Mouse (Mus musculus) erythroid progenitor cell, adult 5-6 weeks (primary cell): ENCODE results near the gene Slc35e3. TPM values are rescaled to one million over a fixed set of nuclear protein-coding genes. Genes with fewer than 3 reads are reported as not detected.
"Not testable (repeated sequence)": the region's sequence is repeated elsewhere in the genome, so short reads cannot be mapped to it uniquely, and the experiment has no call there.

ENCODE experiments used
- ATAC-seq: replicated peaks from 2 replicates; pipeline ENCODE4 v1.8.0; 2016; ENCODE audit warnings: moderate number of reproducible peaks, mild to moderate bottlenecking, moderate TSS enrichment, inconsistent platforms; ENCODE audit not compliant: poor library complexity, low FRiP score, severe bottlenecking
- total RNA-seq, 2 experiments: library from RNA; stranded (forward) in 1 of 2; stranded (reverse) in 1 of 2; fragments of 150-400 nt in 1 of 2; fragments of 186-747, 209-891 nt in 1 of 2; gene quantifications; 2 replicates each; pipeline versions ENCODE4 v1.2.3 to v1.2.4; 2015 to 2017; ENCODE audit warnings: low replicate concordance in 2 of 2

Gene Slc35e3
- total RNA-seq, 2 experiments from 2014 or later, result not detected

- ATAC-seq, result no peak
Measured at GRCm38 (mm10) chr10:117738140-117738921, 7.8 kb downstream of the Slc35e3 start.

- ATAC-seq, result not testable (repeated sequence)
Measured at GRCm38 (mm10) chr10:117737498-117737897, 8.7 kb downstream of the Slc35e3 start.

DNA sequence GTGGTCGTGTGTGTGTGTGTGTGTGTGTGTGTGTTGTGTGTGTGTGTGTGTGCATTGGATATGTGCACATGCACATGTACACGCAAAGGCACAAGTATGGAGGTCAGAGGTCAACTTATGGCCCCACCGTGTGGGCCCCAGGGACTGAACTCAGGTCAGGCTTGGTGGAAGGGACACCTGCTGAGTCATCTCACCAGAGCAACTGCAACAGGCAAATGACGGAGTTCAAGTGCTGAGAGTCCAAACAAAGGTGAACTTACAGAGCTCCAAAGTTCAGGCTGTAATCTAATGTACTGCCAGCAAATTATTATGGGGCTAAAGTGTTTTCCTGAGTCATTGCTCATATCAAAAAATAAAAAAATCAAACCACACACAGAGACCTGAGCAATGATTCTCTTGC, 9.1 kb downstream of the Slc35e3 start:
- ATAC-seq, result no peak

- no peak for ATAC-seq
Measured at GRCm38 (mm10) chr10:117736573-117736972, 9.6 kb downstream of the Slc35e3 start.

GRCm38 (mm10) chr10:117735396-117735795, 10.8 kb downstream of the Slc35e3 start:
- not testable (repeated sequence) for ATAC-seq

GRCm38 (mm10) chr10:117734104-117734852, 11.9 kb downstream of the Slc35e3 start:
- ATAC-seq, result not testable (repeated sequence)

- ATAC-seq, result not testable (repeated sequence)
Measured at GRCm38 (mm10) chr10:117733626-117734025, 12.5 kb downstream of the Slc35e3 start.

DNA sequence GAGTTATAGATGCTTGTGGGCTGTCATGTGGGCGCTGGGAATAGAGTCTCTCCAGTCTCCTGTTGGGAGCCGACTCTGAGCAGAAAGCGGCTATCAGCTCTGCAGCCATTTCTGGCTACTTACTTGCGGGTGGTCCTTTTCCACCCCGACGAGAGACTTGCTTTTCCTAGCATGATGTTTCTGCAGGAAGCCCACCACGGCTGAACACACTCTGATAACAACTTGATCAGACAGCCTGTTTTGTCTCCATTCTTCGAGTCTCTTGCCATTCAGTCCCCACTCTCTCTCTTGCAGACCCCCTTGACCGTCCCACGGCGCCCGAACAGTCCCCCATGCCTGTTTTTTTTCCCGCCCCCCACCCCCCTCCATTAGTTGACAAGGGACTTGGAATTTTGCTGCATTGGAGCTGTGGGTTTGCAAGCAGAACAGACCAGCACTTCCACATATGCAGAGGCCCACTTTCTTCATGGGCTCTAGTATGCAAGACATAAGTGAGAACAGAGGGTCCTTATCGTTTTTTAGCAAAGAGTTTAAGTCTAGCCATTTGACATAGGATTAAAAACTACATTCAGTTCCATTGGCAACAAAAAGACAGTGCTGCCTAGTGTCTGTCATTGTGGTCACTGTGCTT, 13.1 kb downstream of the Slc35e3 start:
- no peak for ATAC-seq

GRCm38 (mm10) chr10:117732184-117732583, 14.0 kb downstream of the Slc35e3 start:
- peak; percentile 84 for ATAC-seq

DNA sequence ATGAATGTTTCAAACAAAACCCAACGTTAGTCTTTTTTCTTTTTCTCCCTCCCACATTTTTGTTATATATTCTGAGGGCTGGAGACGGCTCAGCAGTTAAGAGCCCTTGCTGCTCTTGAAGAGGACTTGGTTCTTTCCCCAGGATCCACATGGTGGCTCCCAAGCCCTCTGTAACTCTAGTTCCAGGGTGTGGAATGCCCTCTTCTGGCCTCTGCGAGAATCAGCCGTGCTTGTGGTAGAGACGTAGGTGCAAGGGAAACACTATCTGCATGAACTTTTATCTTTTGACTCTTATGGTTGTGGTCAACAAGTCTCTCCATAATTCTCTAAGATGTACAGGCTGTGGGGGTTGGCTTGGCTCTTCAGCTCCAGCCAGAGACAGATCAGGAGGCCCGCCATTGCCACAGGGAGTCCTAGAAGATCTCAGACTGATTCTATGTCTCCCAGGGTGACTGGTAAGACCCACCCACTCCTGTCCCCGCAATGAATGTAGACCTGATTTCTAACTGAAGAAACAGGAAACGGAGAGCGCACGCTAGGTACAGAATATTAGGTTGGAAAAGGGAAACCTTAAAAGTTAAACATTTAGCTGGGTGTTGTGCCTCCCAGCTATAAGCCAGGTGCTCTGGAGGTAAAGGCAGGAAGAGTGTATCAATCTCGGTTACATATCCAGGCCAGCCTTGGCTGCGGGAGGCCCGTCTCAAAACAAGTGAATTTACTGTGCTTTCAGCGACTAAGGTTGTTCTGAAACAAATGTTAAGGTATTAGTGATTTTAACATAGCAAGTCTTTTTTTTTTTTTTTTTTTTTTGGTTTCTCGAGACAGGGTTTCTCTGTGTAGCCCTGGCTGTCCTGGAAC, 14.7 kb downstream of the Slc35e3 start:
- peak; percentile 75 for ATAC-seq

DNA sequence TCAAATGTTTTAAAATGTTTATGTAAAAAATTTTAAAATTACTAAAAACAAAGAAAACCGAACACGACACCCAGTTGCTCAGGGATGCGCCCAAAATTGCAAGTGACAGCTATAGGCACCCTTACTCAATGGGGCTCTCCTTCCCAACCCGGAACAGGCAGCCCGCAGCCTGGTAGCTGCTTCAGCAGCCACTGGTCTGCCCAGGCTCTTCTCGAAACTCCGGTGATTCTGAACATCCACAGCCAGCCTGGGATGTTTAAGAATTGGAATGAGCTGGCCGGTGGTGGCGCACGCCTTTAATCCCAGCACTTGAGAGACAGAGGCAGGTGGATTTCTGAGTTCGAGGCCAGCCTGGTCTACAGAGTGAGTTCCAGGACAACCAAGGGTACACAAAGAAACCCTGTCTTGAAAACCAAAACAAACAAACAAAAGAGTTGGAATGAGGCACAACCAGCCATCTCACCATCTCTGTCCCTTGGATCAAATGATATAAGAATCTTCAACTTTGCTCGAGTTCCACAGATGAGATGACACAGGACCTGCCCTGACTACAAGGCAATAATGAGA, 15.4 kb downstream of the Slc35e3 start:
- ATAC-seq, result no peak

DNA sequence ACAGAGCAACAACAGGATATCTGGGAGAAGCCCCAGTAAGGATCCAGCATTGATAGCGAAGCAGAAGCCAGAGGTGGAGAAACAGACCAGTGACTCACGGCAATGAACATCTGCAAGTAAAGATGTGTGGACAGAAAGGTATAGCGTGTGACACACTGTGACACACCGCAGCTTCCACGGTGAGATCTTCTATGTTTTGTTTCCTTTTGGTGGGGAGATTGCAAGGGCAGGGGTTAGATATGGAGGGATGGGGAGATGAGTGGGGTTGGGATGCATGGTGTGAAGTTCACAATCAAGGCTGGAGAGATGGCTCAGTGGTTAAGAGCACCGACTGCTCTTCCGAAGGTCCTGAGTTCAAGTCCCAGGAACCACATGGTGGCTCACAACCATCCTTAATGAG, 16.0 kb downstream of the Slc35e3 start:
- ATAC-seq, result no peak

GRCm38 (mm10) chr10:117729139-117729814, 16.9 kb downstream of the Slc35e3 start:
- no peak for ATAC-seq

DNA sequence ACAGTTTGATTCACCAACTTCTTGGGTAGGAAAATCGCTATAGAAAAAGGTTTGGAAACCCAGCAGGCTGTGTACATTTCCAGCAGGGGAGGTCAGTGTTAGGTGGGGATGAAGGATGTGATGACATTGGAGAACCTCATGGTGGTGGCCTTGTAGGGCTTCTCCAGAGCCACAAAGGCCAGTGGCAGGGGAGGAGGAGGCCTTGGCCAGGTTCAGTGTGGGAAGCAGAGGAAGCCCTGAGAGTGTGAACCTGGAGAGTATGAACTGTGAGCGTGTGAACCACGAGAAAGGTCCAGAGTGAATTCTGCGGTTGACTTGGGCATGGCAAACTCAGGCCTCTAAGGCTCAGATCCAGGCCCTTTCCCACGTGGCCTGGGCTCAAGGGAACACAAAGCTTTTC, 17.6 kb downstream of the Slc35e3 start:
- no peak for ATAC-seq

DNA sequence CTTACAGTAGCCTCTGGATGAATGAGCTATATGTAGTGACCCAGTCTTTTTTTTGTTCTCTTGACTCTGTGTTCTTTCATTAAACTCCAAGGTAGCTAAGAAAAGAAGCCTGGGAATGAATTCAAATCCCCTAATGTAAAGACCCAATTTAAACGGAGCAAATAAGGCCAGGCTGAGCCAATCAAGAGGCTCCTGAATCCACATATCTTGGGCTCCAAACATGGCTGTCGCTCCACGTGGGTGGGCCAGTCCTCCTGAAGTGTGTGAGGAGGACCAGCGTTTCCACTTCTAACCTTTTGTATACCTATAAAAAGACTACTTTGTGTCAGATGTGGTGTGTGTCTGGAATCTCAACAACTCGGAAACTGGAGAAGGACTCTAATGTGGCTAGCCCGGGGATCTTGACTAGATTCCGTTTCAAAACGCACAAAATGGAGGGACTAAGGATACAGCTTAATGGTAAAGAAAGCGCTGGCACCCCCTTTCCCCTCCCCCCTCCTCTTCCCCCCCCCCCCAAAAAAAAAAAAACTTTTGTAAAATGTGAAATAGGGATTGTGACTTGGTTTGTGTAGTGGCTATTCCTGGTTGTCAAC, 18.6 kb downstream of the Slc35e3 start:
- no peak for ATAC-seq

DNA sequence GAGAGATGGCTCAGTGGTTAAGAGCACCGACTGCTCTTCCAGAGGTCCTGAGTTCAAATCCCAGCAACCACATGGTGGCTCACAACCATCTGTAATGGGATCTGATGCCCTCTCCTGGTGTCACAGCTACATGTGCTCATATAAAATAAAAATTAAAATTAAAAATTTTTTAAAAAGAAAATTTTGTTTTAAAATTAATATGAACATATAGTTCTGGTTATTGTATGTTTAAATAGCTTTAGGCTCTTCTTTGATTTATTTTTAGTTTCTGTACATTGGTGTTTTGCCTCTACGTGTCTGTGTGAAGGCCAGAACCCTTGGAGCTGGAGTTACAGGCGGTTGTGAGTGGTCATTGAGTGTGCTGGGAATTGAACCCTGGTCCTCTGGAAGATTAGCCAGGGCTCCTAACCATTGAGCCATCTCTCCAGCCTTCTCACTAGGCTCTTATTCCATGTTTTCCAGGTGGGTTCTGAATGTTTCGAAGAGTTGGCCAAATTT, 19.2 kb downstream of the Slc35e3 start:
- ATAC-seq, result no peak

- no peak for ATAC-seq
Measured at GRCm38 (mm10) chr10:117726350-117726749, 19.8 kb downstream of the Slc35e3 start.

- ATAC-seq, result no peak
Measured at GRCm38 (mm10) chr10:117725671-117726070, 20.5 kb downstream of the Slc35e3 start.
